Mouse (Mus musculus) megakaryocyte, adult 5-6 weeks (primary cell): ENCODE measurements around the gene Lxn. TPM values are rescaled to one million over a fixed set of nuclear protein-coding genes. Genes with fewer than 3 reads are reported as not detected.

ENCODE experiments used
- ATAC-seq: 2 replicates; pipeline ENCODE4 v1.8.0; 2016; ENCODE audit warnings: mild to moderate bottlenecking, inconsistent platforms; ENCODE audit not compliant: poor library complexity, severe bottlenecking
- total RNA-seq, 2 experiments: library from RNA; stranded (forward) in 1 of 2; stranded (reverse) in 1 of 2; fragments of 153-499, 151-499 nt in 1 of 2; fragments of 221-1000, 200-1000 nt in 1 of 2; gene quantifications; 2 replicates each; pipeline versions ENCODE4 v1.2.3 to v1.2.4; 2015 to 2017

Gene Lxn
- total RNA-seq, 2 experiments from 2014 or later: 20.9 to 52.6 TPM

- ATAC-seq: no peak
These were observed 1.7 kb downstream of the Lxn start for GRCm38 (mm10) chr3:67462015-67462414.

GRCm38 (mm10) chr3:67459881-67460280 is 3.8 kb downstream of the Lxn start:
- ATAC-seq: no peak

GRCm38 (mm10) chr3:67450601-67451210 is 13.0 kb downstream of the Lxn start:
- ATAC-seq: no peak

- no peak for ATAC-seq
These were observed 14.1 kb downstream of the Lxn start for GRCm38 (mm10) chr3:67449660-67450059.

- ATAC-seq: 0 out of 2 replicates have a peak, but pooled peaks have one; percentile 43
These were observed 16.6 kb downstream of the Lxn start for GRCm38 (mm10) chr3:67447143-67447542.

- no peak for ATAC-seq
These were observed 29.7 kb downstream of the Lxn start for GRCm38 (mm10) chr3:67434011-67434410.

- ATAC-seq: peak; percentile 97
These were observed 33.7 kb downstream of the Lxn start, which contains the start of gene Gfm1 for GRCm38 (mm10) chr3:67429999-67430380. TSS of gene Gfm1 (plus strand) at chr3:67430096.

GRCm38 (mm10) chr3:67429338-67429998 is 34.3 kb downstream of the Lxn start:
- peak; percentile 6; the same call in 1 of the 2 replicates for ATAC-seq

Other genes starting within 250 kb of the Lxn start
- 0.91 and 1.2 TPM in 2 replicates for gene Mlf1, start 89.8 kb downstream of the Lxn start, total RNA-seq (2015)
- gene Mlf1, start 89.8 kb downstream of the Lxn start, total RNA-seq (2017): 0.44 TPM in 1 of 2 replicates, not detected in the other
- not detected in 2 replicates for gene Gm17402, start 88.8 kb downstream of the Lxn start, total RNA-seq (2015)
- not detected in 2 replicates for gene Gm17402, start 88.8 kb downstream of the Lxn start, total RNA-seq (2017)
- 22.2 and 23.1 TPM in 2 replicates for gene Gfm1, start 33.8 kb downstream of the Lxn start, total RNA-seq (2015)
- 28.4 and 34.5 TPM in 2 replicates for gene Gfm1, start 33.8 kb downstream of the Lxn start, total RNA-seq (2017)
- not detected in 2 replicates for gene Rarres1, start 51.6 kb upstream of the Lxn start, total RNA-seq (2015)
- not detected in 2 replicates for gene Rarres1, start 51.6 kb upstream of the Lxn start, total RNA-seq (2017)
- 94.3 and 108 TPM in 2 replicates for gene Mfsd1, start 118.8 kb upstream of the Lxn start, total RNA-seq (2015)
- gene Mfsd1, start 118.8 kb upstream of the Lxn start, total RNA-seq (2017): 248 and 267 TPM in 2 replicates